Mouse (Mus musculus) G1E (cell line): ENCODE data around the gene Fhit. TPM values are rescaled to one million over a fixed set of nuclear protein-coding genes. Genes with fewer than 3 reads are reported as not detected.

Experiments
- ATAC-seq: 2 replicates; pipeline ENCODE4 v1.8.0; 2016; ENCODE audit warnings: mild to moderate bottlenecking; ENCODE audit not compliant: insufficient number of reproducible peaks, poor library complexity, low FRiP score, severe bottlenecking; ENCODE audit errors: extremely low read depth
- DNase-seq: peaks from one replicate; pipeline ENCODE4 v3.0.0; 2012; ENCODE audit warnings: low spot score
- H3K27me3 ChIP-seq: 2 replicates; pipeline ENCODE4 v1.6.1; 2012; ENCODE audit warnings: mild to moderate bottlenecking, low read length, inconsistent platforms; ENCODE audit not compliant: insufficient read depth
- H3K36me3 ChIP-seq: replicated peaks from 2 replicates; pipeline ENCODE3; 2012; ENCODE audit warnings: mild to moderate bottlenecking, inconsistent platforms
- H3K4me1 ChIP-seq: 2 replicates; pipeline ENCODE4 v1.6.1; 2012; ENCODE audit warnings: low read depth, low read length, inconsistent platforms, mixed read lengths; ENCODE audit not compliant: insufficient read depth
- H3K4me3 ChIP-seq: 2 replicates; pipeline ENCODE4 v1.5.1; 2012; ENCODE audit warnings: low read depth, mild to moderate bottlenecking, inconsistent platforms, low read length, moderate library complexity, mixed read lengths
- H3K9me3 ChIP-seq: replicated peaks from 2 replicates; pipeline ENCODE4 v1.6.1; 2012; ENCODE audit warnings: inconsistent platforms
- CTCF ChIP-seq: IDR thresholded peaks from 2 replicates; pipeline ENCODE4 v1.5.1; 2012; ENCODE audit warnings: low read depth, low read length, inconsistent platforms, mixed read lengths
- GATA1 ChIP-seq: IDR thresholded peaks from 2 replicates; pipeline ENCODE4 v1.6.1; 2012; ENCODE audit warnings: borderline replicate concordance, low read length, inconsistent platforms, mixed read lengths
- GATA2 ChIP-seq: IDR thresholded peaks from 2 replicates; pipeline ENCODE4 v1.6.1; 2012; ENCODE audit warnings: low read depth, low read length, inconsistent platforms, borderline replicate concordance
- POLR2AphosphoS5 ChIP-seq: IDR thresholded peaks from 2 replicates; pipeline ENCODE4 v1.6.1; 2012; ENCODE audit warnings: low read depth, low read length, inconsistent platforms; ENCODE audit not compliant: insufficient replicate concordance
- TAL1 ChIP-seq: conservative IDR thresholded peaks from 2 replicates; pipeline ENCODE4 v1.6.1; 2012; ENCODE audit warnings: low read depth, low read length, inconsistent platforms, mixed read lengths
- polyA plus RNA-seq: library from polyadenylated mRNA; stranded (reverse); fragments of >175 nt; gene quantifications from 2 replicates; pipeline ENCODE4 v1.2.3, GENCODE M21; 2012
- total RNA-seq, 2 experiments: library from RNA; stranded (forward) in 1 of 2; stranded (reverse) in 1 of 2; fragments of 200-1000 nt in 1 of 2; fragments of >200 nt in 1 of 2; fragmentation: Nextera tagmentation in 1 of 2; gene quantifications; 2 replicates each; pipeline ENCODE4 v1.2.3; 2014 to 2017

Fhit gene
- total and polyA plus RNA-seq, 3 experiments: not detected

- ATAC-seq (no peak), DNase-seq (no peak)
- Histone ChIP-seq H3K4me3 (no peak overlapping the region), H3K36me3 (no peaks in the 10 kb centered on the region), H3K9me3 (no peaks in the 10 kb centered on the region), H3K4me1 (no peaks in the 10 kb centered on the region), H3K27me3 (no peaks in the 10 kb centered on the region)
- TF ChIP-seq GATA1: no peak
- no peak for TF ChIP-seq CTCF
- no peak for TF ChIP-seq GATA2
- no peak for TF ChIP-seq POLR2AphosphoS5
- TF ChIP-seq TAL1: no peak
Measured at GRCm38 (mm10) chr14:10023382-10023781, 1138.5 kb downstream of the Fhit start.

GRCm38 (mm10) chr14:10022304-10022703, 1139.5 kb downstream of the Fhit start:
- ATAC-seq: no peak
- DNase-seq: no peak
- no peak for TF ChIP-seq TAL1

DNA sequence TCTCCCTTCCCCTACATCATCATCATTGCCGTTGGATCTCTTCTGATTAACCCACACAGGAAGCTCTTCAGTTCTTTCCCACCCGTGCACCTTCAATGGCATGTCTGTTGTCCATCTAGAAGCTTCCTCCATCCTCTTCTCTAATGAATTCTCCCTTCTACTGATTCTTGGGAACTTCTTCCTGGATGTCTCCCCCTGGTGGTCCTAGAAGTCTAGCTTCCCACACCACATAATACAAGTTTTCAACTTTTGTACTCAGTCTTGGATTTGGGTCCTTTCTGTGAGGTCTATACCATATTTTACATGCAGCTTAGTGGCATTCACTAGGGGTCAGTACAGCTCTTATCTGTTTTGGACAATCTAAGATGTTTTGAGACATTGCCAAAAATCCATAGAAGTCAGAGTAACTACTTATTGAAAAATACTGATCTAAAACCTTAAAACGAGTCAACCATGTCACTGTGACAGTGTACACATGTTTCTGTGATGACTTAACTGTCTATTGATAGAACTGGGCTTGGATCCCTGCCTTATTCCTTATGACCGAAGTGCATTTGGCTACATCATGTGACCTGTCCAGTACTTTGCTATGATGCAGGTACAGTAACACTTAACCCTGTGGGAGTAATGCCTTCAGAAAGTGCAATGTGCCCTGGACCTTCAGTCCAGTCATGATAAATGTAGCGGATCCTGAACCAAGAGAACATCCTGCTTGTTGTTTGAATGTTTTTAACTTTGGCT, 1141.3 kb downstream of the Fhit start:
- DNase-seq (no peak), ATAC-seq (no peak)
- TF ChIP-seq GATA1 (no peak), CTCF (no peak), TAL1 (no peak), GATA2 (no peak), POLR2AphosphoS5 (no peak)
- Histone ChIP-seq H3K36me3 (no peaks in the 10 kb centered on the region), H3K9me3 (no peaks in the 10 kb centered on the region), H3K4me1 (no peaks in the 10 kb centered on the region), H3K27me3 (no peaks in the 10 kb centered on the region), H3K4me3 (no peak overlapping the region)

More at GRCm38 (mm10) chr14:10022304-10022703, 1139.5 kb downstream of the Fhit start:
- H3K36me3 ChIP-seq: no peaks in the 10 kb centered on the region
- H3K4me1 ChIP-seq: no peaks in the 10 kb centered on the region
- no peaks in the 10 kb centered on the region for H3K27me3 ChIP-seq
- H3K4me3 ChIP-seq: no peak overlapping the region
- no peaks in the 10 kb centered on the region for H3K9me3 ChIP-seq

DNA sequence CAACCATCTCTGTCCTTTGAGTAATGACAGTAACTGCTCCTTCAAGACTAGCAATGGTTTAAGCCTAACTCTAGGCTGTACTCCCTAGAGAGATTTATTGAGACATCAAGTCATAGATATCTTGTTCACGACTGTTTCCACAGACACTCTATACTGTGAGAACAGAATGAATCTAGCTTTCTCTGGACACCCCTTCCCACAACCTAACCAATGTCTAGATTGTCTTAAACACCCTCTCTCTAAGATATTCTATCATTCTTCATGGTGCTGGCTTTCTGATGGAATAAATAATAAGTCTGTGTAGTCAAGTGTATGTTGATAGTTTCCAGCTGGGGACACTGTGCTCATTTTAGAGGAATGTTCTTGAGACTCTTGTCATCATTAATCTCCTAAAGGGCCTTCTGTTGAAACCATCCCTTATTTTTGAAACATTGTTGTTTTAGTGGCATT, 1148.0 kb downstream of the Fhit start:
- Histone ChIP-seq H3K4me3 (no peak overlapping the region), H3K9me3 (no peaks in the 10 kb centered on the region), H3K4me1 (no peaks in the 10 kb centered on the region), H3K36me3 (no peaks in the 10 kb centered on the region), H3K27me3 (no peaks in the 10 kb centered on the region)
- no peak for TF ChIP-seq CTCF
- TF ChIP-seq GATA2: no peak
- TF ChIP-seq TAL1: no peak
- ATAC-seq (no peak), DNase-seq (no peak)

GRCm38 (mm10) chr14:10013003-10013816, 1148.6 kb downstream of the Fhit start:
- Histone ChIP-seq H3K4me1 (no peaks in the 10 kb centered on the region), H3K36me3 (no peaks in the 10 kb centered on the region), H3K27me3 (no peaks in the 10 kb centered on the region), H3K4me3 (no peak overlapping the region), H3K9me3 (no peaks in the 10 kb centered on the region)
- ATAC-seq (no peak), DNase-seq (no peak)
- TF ChIP-seq CTCF: no peak
- TF ChIP-seq POLR2AphosphoS5: no peak
- no peak for TF ChIP-seq TAL1
- TF ChIP-seq GATA1: no peak
- TF ChIP-seq GATA2: no peak

DNA sequence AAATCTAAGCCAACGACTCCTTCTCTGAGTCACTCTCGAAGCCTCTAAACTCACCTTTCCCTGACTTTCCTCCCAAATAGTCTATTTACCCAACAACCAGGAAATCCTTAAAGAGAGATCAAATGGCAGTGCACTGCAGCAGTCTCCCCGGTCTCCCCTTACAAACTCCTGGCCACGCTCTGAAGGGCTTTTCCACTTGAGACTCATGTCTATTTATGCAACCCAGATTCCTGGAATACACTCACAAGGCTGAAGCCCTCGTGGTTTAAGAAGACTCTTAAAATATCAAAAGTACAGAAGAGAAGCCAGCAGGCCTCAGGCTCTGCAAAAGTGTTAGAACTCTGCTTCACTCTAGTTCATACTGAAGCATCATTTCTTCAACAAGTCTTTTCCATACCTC, 1155.6 kb downstream of the Fhit start:
- ATAC-seq (no peak), DNase-seq (no peak)
- Histone ChIP-seq H3K4me1 (no peaks in the 10 kb centered on the region), H3K9me3 (no peaks in the 10 kb centered on the region), H3K4me3 (no peak overlapping the region), H3K36me3 (no peaks in the 10 kb centered on the region), H3K27me3 (no peaks in the 10 kb centered on the region)
- TF ChIP-seq TAL1 (no peak), GATA2 (no peak), CTCF (no peak), POLR2AphosphoS5 (no peak), GATA1 (no peak)
